9 mouse cellular contexts compared by ENCODE assay signal in the genomic region with DNA sequence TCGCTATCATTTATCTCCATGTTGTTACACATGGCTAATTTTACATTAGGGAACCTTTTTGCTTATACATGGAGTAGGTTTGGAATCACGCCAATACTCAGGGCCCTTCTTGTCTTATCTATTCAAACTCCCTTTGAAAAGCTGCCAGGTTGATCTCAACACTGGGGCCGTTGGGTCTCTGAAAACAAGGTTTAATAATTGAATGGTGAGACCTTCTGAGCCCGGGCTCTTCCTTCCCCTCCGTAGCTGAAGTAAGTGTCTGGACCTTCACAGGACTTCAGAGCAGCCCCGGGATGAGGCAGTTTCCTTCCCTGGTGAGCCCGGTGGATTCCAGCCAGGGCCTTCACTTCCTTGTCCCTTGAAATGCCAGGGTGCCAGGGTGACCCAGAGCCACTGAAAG. TPM values are rescaled to one million over a fixed set of nuclear protein-coding genes. Genes with fewer than 3 reads are reported as not detected.
DNase-seq lines count a peak whose midpoint lies in the region; ATAC-seq and TF ChIP-seq lines count a peak whose summit lies in the region.
"Had no signal": no experiment of that assay in that cellular context is flagged by ENCODE, and none has a peak within 500 bp of the region (broad histone marks: within the 10 kb centered on the region; RNA-seq: fewer than 3 reads in every experiment).

No protein-coding gene starts in this region.

- no peak for TF ChIP-seq POLR2A in kidney, adult 2 months (IDR thresholded peaks at IDR 0.05; ENCODE audit: low read depth, low read length)

- H3K9me3 ChIP-seq in embryonic facial prominence, embryonic 13.5 days: no peaks in the 10 kb centered on the region
- H3K9me3 ChIP-seq in embryonic facial prominence, embryonic 10.5 days: no peaks in the 10 kb centered on the region
- no peaks in the 10 kb centered on the region for H3K9me3 ChIP-seq in lung, postnatal 0 days (ENCODE audit: low read length)
- H3K9me3 ChIP-seq: forebrain, embryonic 13.5 days had no signal

- H3K36me3 ChIP-seq in embryonic facial prominence, embryonic 13.5 days: no peaks in the 10 kb centered on the region
- H3K36me3 ChIP-seq in embryonic facial prominence, embryonic 10.5 days (replicated peaks): no peaks in the 10 kb centered on the region
- no peaks in the 10 kb centered on the region for H3K36me3 ChIP-seq in kidney, adult 2 months (ENCODE audit: control insufficient read depth, insufficient read depth, low read length)
- H3K36me3 ChIP-seq in lung, postnatal 0 days (ENCODE audit: insufficient read depth, low read length): no peaks in the 10 kb centered on the region

- H3K27ac ChIP-seq in embryonic facial prominence, embryonic 13.5 days: 0 out of 2 replicates have a peak overlapping the region, but pooled peaks have one; percentile 1
- no peak overlapping the region for H3K27ac ChIP-seq in embryonic facial prominence, embryonic 10.5 days (replicated peaks)
- peak overlapping the region; percentile 62 for H3K27ac ChIP-seq in brown adipose tissue, adult 24 weeks (replicated peaks; ENCODE audit: low read depth, low read length)
- H3K27ac ChIP-seq in kidney, adult 2 months (ENCODE audit: insufficient read depth, low read depth, low read length): peak overlapping the region; percentile 18
- no peak overlapping the region for H3K27ac ChIP-seq in lung, postnatal 0 days (ENCODE audit: low read length)
- H3K27ac ChIP-seq: forebrain, embryonic 13.5 days had no signal

- DNase-seq in embryonic facial prominence, embryonic 10.5 days (ENCODE audit: low spot score): no peak
- DNase-seq in kidney, adult 2 months: peak; percentile 65
- DNase-seq in lung, postnatal 0 days (ENCODE audit: low spot score): peak; percentile 54
- DNase-seq in frontal cortex, postnatal 25 days (ENCODE audit: low spot score in 2 of 2): no peak
- DNase-seq in layer of hippocampus, adult 11-12 months (ENCODE audit: low spot score): no peak

- peak; percentile 36; the same call in 1 of the 2 replicates for TF ChIP-seq EP300 in lung, postnatal 0 days (IDR thresholded peaks at IDR 0.05)

- no peak for TF ChIP-seq CTCF in kidney, adult 2 months (conservative IDR thresholded peaks at IDR 0.05; ENCODE audit: insufficient read depth, insufficient read length, low read depth, low read length)
- no peak for TF ChIP-seq CTCF in lung, postnatal 0 days (IDR thresholded peaks at IDR 0.05)

- no peak overlapping the region for H3K9ac ChIP-seq in embryonic facial prominence, embryonic 13.5 days
- H3K9ac ChIP-seq in lung, postnatal 0 days (replicated peaks; ENCODE audit: low read depth): no peak overlapping the region
- H3K9ac ChIP-seq: forebrain, embryonic 13.5 days had no signal

- ATAC-seq in embryonic facial prominence, embryonic 13.5 days (ENCODE audit: insufficient number of reproducible peaks, insufficient read depth, low FRiP score, low TSS enrichment, low read depth): no peak
- peak; percentile 67 for ATAC-seq in lung, postnatal 0 days
- no peak for ATAC-seq in cerebellum, adult (ENCODE audit: insufficient number of reproducible peaks, low FRiP score, low TSS enrichment)
- ATAC-seq: forebrain, embryonic 13.5 days had no signal

- no peak overlapping the region for H3K4me2 ChIP-seq in embryonic facial prominence, embryonic 13.5 days
- no peak overlapping the region for H3K4me2 ChIP-seq in lung, postnatal 0 days (replicated peaks; ENCODE audit: low read depth, low read length)
- H3K4me2 ChIP-seq: forebrain, embryonic 13.5 days had no signal

- peaks cover 6% of the 10 kb centered on the region for H3K27me3 ChIP-seq in embryonic facial prominence, embryonic 13.5 days
- H3K27me3 ChIP-seq in embryonic facial prominence, embryonic 10.5 days (replicated peaks; ENCODE audit: low read depth, poor library complexity, severe bottlenecking): peaks cover 26% of the 10 kb centered on the region
- no peaks in the 10 kb centered on the region for H3K27me3 ChIP-seq in kidney, adult 2 months (replicated peaks; ENCODE audit: control insufficient read depth, insufficient read depth, low read length)
- H3K27me3 ChIP-seq in lung, postnatal 0 days (replicated peaks; ENCODE audit: insufficient read depth, low read length): no peaks in the 10 kb centered on the region
- H3K27me3 ChIP-seq: forebrain, embryonic 13.5 days had no signal

- no peak overlapping the region for H3K4me3 ChIP-seq in embryonic facial prominence, embryonic 13.5 days
- H3K4me3 ChIP-seq in embryonic facial prominence, embryonic 10.5 days: no peak overlapping the region
- no peak overlapping the region for H3K4me3 ChIP-seq in brown adipose tissue, adult 24 weeks (ENCODE audit: insufficient read depth, low read depth, low read length)
- H3K4me3 ChIP-seq in kidney, adult 2 months (ENCODE audit: insufficient read depth, low read depth, low read length): no peak overlapping the region
- no peak overlapping the region for H3K4me3 ChIP-seq in lung, postnatal 0 days (ENCODE audit: low read depth, low read length)
- H3K4me3 ChIP-seq: forebrain, embryonic 13.5 days had no signal

- WGBS in embryonic facial prominence, embryonic 13.5 days: 55% methylated on average over 7 of the region's 7 CpGs
- 78% methylated on average over 7 of the region's 7 CpGs for WGBS in embryonic facial prominence, embryonic 10.5 days
- WGBS in kidney, adult 2 months: 28% methylated on average over 7 of the region's 7 CpGs
- WGBS in lung, postnatal 0 days: 11% methylated on average over 7 of the region's 7 CpGs

- peaks cover 65% of the 10 kb centered on the region for H3K4me1 ChIP-seq in embryonic facial prominence, embryonic 13.5 days
- peaks cover 55% of the 10 kb centered on the region for H3K4me1 ChIP-seq in embryonic facial prominence, embryonic 10.5 days
- H3K4me1 ChIP-seq in brown adipose tissue, adult 24 weeks (ENCODE audit: control insufficient read depth, insufficient read depth, insufficient read length, low read length): peaks cover 48% of the 10 kb centered on the region
- peaks cover 15% of the 10 kb centered on the region for H3K4me1 ChIP-seq in kidney, adult 2 months (ENCODE audit: control insufficient read depth, insufficient read depth, low read length)
- H3K4me1 ChIP-seq in lung, postnatal 0 days (ENCODE audit: insufficient read depth, low read depth, low read length): no peaks in the 10 kb centered on the region; the same call in 1 of the 2 replicates

RNA-seq across cellular contexts. Expression of gene Chst11, which starts 5.6 kb away (rescaled TPM):
- 2.6 and 3.6 TPM in 2 replicates for polyA plus RNA-seq in embryonic facial prominence, embryonic 13.5 days (2015; fragmentation: Nextera tagmentation; extraction: Ambion mirVana)
- 1.1 and 1.3 TPM in 2 replicates for polyA plus RNA-seq in embryonic facial prominence, embryonic 10.5 days (2016; fragmentation: Nextera tagmentation; extraction: Ambion mirVana)
- 5.9 and 10.1 TPM in 2 replicates for polyA plus RNA-seq in brown adipose tissue, adult 24 weeks (2012; ENCODE audit: insufficient read depth, insufficient read length, missing spikeins)
- polyA plus RNA-seq in kidney, adult 2 months (2012; rRNA removed): 8.0 and 9.2 TPM in 2 replicates
- polyA plus RNA-seq in lung, postnatal 0 days (2015; fragmentation: Nextera tagmentation; extraction: Ambion mirVana): 0.74 and 0.98 TPM in 2 replicates

Comparison
In these comparisons a context has a peak if more than half of its experiments do, and no peak if none do; other contexts are left out.
1. H3K27ac ChIP-seq: peak in embryonic facial prominence, embryonic 13.5 days (single experiment), brown adipose tissue, adult 24 weeks (single experiment) and kidney, adult 2 months (single experiment); none in embryonic facial prominence, embryonic 10.5 days (single experiment) and lung, postnatal 0 days (single experiment).
2. DNase-seq: peak in kidney, adult 2 months (single experiment) and lung, postnatal 0 days (single experiment); none in embryonic facial prominence, embryonic 10.5 days (single experiment), frontal cortex, postnatal 25 days (0 of 2) and layer of hippocampus, adult 11-12 months (single experiment).